Mouse (Mus musculus) liver, embryonic 14 days (tissue): ENCODE data around the gene Pou2af1. TPM values are rescaled to one million over a fixed set of nuclear protein-coding genes. Genes with fewer than 3 reads are reported as not detected.

Experiments
- polyA plus RNA-seq: library from polyadenylated mRNA; depleted of rRNA; stranded (reverse); fragments of >200 nt; gene quantifications from 2 replicates; pipeline ENCODE4 v1.2.3, GENCODE M21; 2012; rRNA removed

Gene Pou2af1
- polyA plus RNA-seq = 0.32 and 0.45 TPM in 2 replicates

DNA sequence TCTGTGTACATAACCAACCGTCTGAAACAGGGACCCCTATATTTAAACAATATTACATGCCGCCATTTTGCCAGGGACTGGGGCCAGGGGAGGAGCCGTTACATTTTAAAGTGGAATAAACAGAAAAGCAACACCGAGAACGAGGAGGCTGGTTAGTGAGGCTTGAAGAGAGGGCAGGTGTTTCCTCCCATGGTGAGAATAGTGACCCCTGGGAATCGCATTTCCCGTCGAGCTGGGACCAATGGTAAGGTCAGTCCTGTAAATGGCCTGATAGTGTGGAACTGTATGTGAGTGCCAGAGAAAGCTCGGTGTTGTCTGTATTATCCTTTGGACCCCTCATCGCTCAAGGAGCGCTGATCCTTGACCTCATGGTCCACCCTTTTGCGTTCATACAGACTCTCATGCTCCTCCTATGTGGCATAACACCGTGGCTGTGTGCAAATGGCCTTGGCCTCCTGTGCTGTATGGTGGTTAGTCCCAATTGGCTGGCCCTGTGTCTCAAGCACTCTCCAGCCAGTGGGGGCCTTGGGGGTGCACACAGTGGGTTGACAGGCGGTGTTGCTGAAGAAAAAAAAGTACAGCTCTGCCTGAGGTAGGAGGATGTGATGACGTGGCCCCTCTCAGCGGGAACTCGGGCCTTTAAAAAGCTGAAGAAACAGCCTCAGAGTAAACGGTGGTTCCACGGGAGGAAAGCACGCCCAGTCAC is at the start of gene Pou2af1:
Gene Pou2af1, plus strand, starts transcription at position 686 of the 706 bp plus-strand sequence.

GRCm38 (mm10) chr9:51165312-51166180 is 48.0 kb upstream of the Pou2af1 start, which contains the start of gene Gm32742:
TSS of gene Gm32742 (minus strand) at chr9:51165517.

GRCm38 (mm10) chr9:51278500-51279381 is 65.2 kb downstream of the Pou2af1 start, which contains the start of gene Colca2:
TSS of gene Colca2 (minus strand) at chr9:51278569.

Other genes starting within 250 kb of the Pou2af1 start
- 6.7 and 7.8 TPM in 2 replicates for gene Sik2, start 204.6 kb upstream of the Pou2af1 start, polyA plus RNA-seq
- gene Btg4, start 152.8 kb upstream of the Pou2af1 start, polyA plus RNA-seq = 0.02 TPM in 1 of 2 replicates, not detected in the other
- 0.50 and 0.69 TPM in 2 replicates for gene Layn, start 136.6 kb upstream of the Pou2af1 start, polyA plus RNA-seq
- not detected in 2 replicates for gene 4833427G06Rik, start 111.6 kb upstream of the Pou2af1 start, polyA plus RNA-seq
- gene Gm32742, start 48.2 kb upstream of the Pou2af1 start, polyA plus RNA-seq = 0.01 TPM in 2 replicates
- gene Colca2, start 64.9 kb downstream of the Pou2af1 start, polyA plus RNA-seq = 0.10 and 0.16 TPM in 2 replicates
- gene 1810046K07Rik, start 115.2 kb downstream of the Pou2af1 start, polyA plus RNA-seq = 0.07 and 0.16 TPM in 2 replicates